Mouse (Mus musculus): ENCODE measurements around the gene Tdrd9. TPM values are rescaled to one million over a fixed set of nuclear protein-coding genes. Genes with fewer than 3 reads are reported as not detected.

Gene Tdrd9
- total and polyA plus RNA-seq, 3 experiments = 28.9 to 46.5 TPM; not detected in 1

GRCm38 (mm10) chr12:112104890-112105289 lies 133.5 kb downstream of the Tdrd9 start:
- no peak overlapping the region for H3K9ac ChIP-seq (ENCODE audit: control insufficient read depth, low read depth, low read length, poor library complexity, severe bottlenecking)
- no peaks in the 10 kb centered on the region; the same call in 1 of the 2 replicates for H3K9me3 ChIP-seq (replicated peaks; ENCODE audit: insufficient read depth, low read length)
- no peaks in the 10 kb centered on the region for H3K36me3 ChIP-seq (ENCODE audit: control insufficient read depth in 1 of 2, insufficient read depth in 2 of 2, low read length in 2 of 2)
- no peaks in the 10 kb centered on the region for H3K79me2 ChIP-seq (ENCODE audit: control insufficient read depth, insufficient read depth, low read length, poor library complexity)
- H3K4me1 ChIP-seq (ENCODE audit: control insufficient read depth in 1 of 2, insufficient read depth in 2 of 2, low read length in 2 of 2) = no peaks in the 10 kb centered on the region
- DNase-seq (ENCODE audit: low read depth, low spot score) = no peak
- TF ChIP-seq ZC3H11A (IDR thresholded peaks at IDR 0.05; ENCODE audit: low read depth, low read length) = no peak
- TF ChIP-seq TCF12 (IDR thresholded peaks at IDR 0.05; ENCODE audit: low read depth, low read length) = no peak
- TF ChIP-seq HCFC1 (IDR thresholded peaks at IDR 0.05; ENCODE audit: low read depth, low read length) = no peak
- no peak for TF ChIP-seq BHLHE40 (IDR thresholded peaks at IDR 0.05; ENCODE audit: borderline replicate concordance, low read depth, low read length)
- TF ChIP-seq POLR2A (IDR thresholded peaks at IDR 0.05; ENCODE audit: control insufficient read depth in 1 of 2, insufficient read depth in 1 of 2, low read depth in 1 of 2, low read length in 2 of 2, poor library complexity in 1 of 2) = no peak
- TF ChIP-seq JUND (IDR thresholded peaks at IDR 0.05; ENCODE audit: low read depth, low read length) = no peak
- no peak for TF ChIP-seq ZMIZ1 (IDR thresholded peaks at IDR 0.05; ENCODE audit: low read depth, low read length)
- TF ChIP-seq USF2 (IDR thresholded peaks at IDR 0.05; ENCODE audit: borderline replicate concordance in 1 of 2, insufficient read depth in 1 of 2, low read depth in 1 of 2, low read length in 2 of 2) = no peak
- no peak for TF ChIP-seq KAT2A (conservative IDR thresholded peaks at IDR 0.05; ENCODE audit: low read depth, low read length)
- TF ChIP-seq ELF1 (IDR thresholded peaks at IDR 0.05; ENCODE audit: low read depth, low read length) = no peak
- no peak for TF ChIP-seq GABPA (IDR thresholded peaks at IDR 0.05; ENCODE audit: low read depth, low read length)
- no peak for TF ChIP-seq TAL1 (IDR thresholded peaks at IDR 0.05; ENCODE audit: low read length)
- no peak for TF ChIP-seq USF1 (IDR thresholded peaks at IDR 0.05; ENCODE audit: low read depth, low read length)
- TF ChIP-seq MAFK (IDR thresholded peaks at IDR 0.05; ENCODE audit: borderline replicate concordance, low read depth, low read length) = no peak
- no peak for TF ChIP-seq NELFE (IDR thresholded peaks at IDR 0.05; ENCODE audit: low read depth, low read length)
- H3K27me3 ChIP-seq (ENCODE audit: control insufficient read depth in 1 of 2, insufficient read depth in 2 of 2, low read length in 2 of 2) = no peaks in the 10 kb centered on the region
- H3K4me3 ChIP-seq (ENCODE audit: control insufficient read depth in 1 of 2, insufficient read depth in 1 of 2, low read depth in 2 of 2, low read length in 2 of 2) = no peak overlapping the region
- H3K27ac ChIP-seq (ENCODE audit: control insufficient read depth, low read depth, low read length) = no peak overlapping the region

GRCm38 (mm10) chr12:112106541-112106971 lies 135.2 kb downstream of the Tdrd9 start, which contains the start of gene Aspg:
Aspg (plus strand) TSS chr12:112106679.
- TF ChIP-seq ZKSCAN1 (IDR thresholded peaks at IDR 0.05; ENCODE audit: low read depth, low read length) (no peak), MXI1 (IDR thresholded peaks at IDR 0.05; ENCODE audit: low read depth, low read length) (no peak), ETS1 (IDR thresholded peaks at IDR 0.05; ENCODE audit: low read depth, low read length) (no peak), E2F4 (IDR thresholded peaks at IDR 0.05; ENCODE audit: borderline replicate concordance, low read depth, low read length) (no peak), ELF1 (IDR thresholded peaks at IDR 0.05; ENCODE audit: low read depth, low read length) (no peak), SMC3 (IDR thresholded peaks at IDR 0.05; ENCODE audit: low read depth, low read length) (no peak), MAFK (IDR thresholded peaks at IDR 0.05; ENCODE audit: borderline replicate concordance, low read depth, low read length) (no peak), RCOR1 (IDR thresholded peaks at IDR 0.05; ENCODE audit: low read depth, low read length) (no peak), GATA1 (IDR thresholded peaks at IDR 0.05; ENCODE audit: low read depth, low read length) (no peak), POLR2A (IDR thresholded peaks at IDR 0.05; ENCODE audit: control insufficient read depth in 1 of 2, insufficient read depth in 1 of 2, low read depth in 1 of 2, low read length in 2 of 2, poor library complexity in 1 of 2) (no peak), RAD21 (IDR thresholded peaks at IDR 0.05; ENCODE audit: low read depth, low read length) (no peak), KAT2A (conservative IDR thresholded peaks at IDR 0.05; ENCODE audit: low read depth, low read length) (no peak), HCFC1 (IDR thresholded peaks at IDR 0.05; ENCODE audit: low read depth, low read length) (no peak), EP300 (IDR thresholded peaks at IDR 0.05; ENCODE audit: low read depth in 1 of 2, low read length in 2 of 2) (no peak), GABPA (IDR thresholded peaks at IDR 0.05; ENCODE audit: low read depth, low read length) (no peak), TCF12 (IDR thresholded peaks at IDR 0.05; ENCODE audit: low read depth, low read length) (no peak), MEF2A (IDR thresholded peaks at IDR 0.05; ENCODE audit: extremely low read depth, insufficient replicate concordance, low read depth, low read length, poor library complexity, severe bottlenecking) (no peak), SIN3A (IDR thresholded peaks at IDR 0.05; ENCODE audit: low read length) (no peak), MYC (IDR thresholded peaks at IDR 0.05; ENCODE audit: low read depth, low read length) (no peak), NELFE (IDR thresholded peaks at IDR 0.05; ENCODE audit: low read depth, low read length) (no peak)
- no peaks in the 10 kb centered on the region for H3K27me3 ChIP-seq (ENCODE audit: control insufficient read depth in 1 of 2, insufficient read depth in 2 of 2, low read length in 2 of 2)
- no peak for DNase-seq (ENCODE audit: low read depth, low spot score)

More at GRCm38 (mm10) chr12:112106541-112106971, 135.2 kb downstream of the Tdrd9 start, which contains the start of gene Aspg:
- no peaks in the 10 kb centered on the region for H3K4me1 ChIP-seq (ENCODE audit: control insufficient read depth in 1 of 2, insufficient read depth in 2 of 2, low read length in 2 of 2)
- H3K36me3 ChIP-seq (ENCODE audit: control insufficient read depth in 1 of 2, insufficient read depth in 2 of 2, low read length in 2 of 2) = no peaks in the 10 kb centered on the region
- H3K9ac ChIP-seq (ENCODE audit: control insufficient read depth, low read depth, low read length, poor library complexity, severe bottlenecking) = no peak within 1 kb of the TSS
- H3K4me3 ChIP-seq (ENCODE audit: control insufficient read depth in 1 of 2, insufficient read depth in 1 of 2, low read depth in 2 of 2, low read length in 2 of 2) = no peak within 1 kb of the TSS
- H3K9me3 ChIP-seq (replicated peaks; ENCODE audit: insufficient read depth, low read length) = no peaks in the 10 kb centered on the region; the same call in 1 of the 2 replicates
- H3K79me2 ChIP-seq (ENCODE audit: control insufficient read depth, insufficient read depth, low read length, poor library complexity) = no peaks in the 10 kb centered on the region
- H3K27ac ChIP-seq (ENCODE audit: control insufficient read depth, low read depth, low read length) = no peak within 1 kb of the TSS
